Mouse (Mus musculus): ENCODE data around the gene Ubxn7.

The Ubxn7 gene

GRCm38 (mm10) chr16:32436657-32437056, 104.6 kb downstream of the Ubxn7 start:
- DNase-seq = no peak

- no peak for DNase-seq
Observed at GRCm38 (mm10) chr16:32437266-32437665, 105.2 kb downstream of the Ubxn7 start.

DNA sequence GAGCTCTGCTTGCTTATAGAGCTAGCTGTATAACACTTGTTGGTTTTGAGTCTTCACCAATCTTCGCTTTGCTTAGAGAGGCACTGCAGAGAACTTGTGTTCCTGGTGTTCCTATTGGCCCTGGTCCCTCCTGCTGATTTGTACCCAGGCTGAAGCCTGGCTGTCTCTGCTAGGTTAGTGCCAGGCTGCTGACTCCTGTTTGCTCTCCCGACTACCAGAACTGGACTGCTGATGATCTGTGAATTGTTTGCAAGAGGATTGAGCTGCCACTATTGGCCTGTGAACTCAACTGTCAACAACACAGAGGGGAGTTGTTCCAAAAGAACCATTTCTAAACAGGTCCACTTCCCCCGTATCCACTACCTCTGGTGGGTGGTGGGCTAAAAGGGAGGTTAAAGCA, 109.4 kb downstream of the Ubxn7 start:
- DNase-seq = no peak
